Mouse (Mus musculus) hindbrain, embryonic 13.5 days (tissue): ENCODE results near the gene Dnaaf5. TPM values are rescaled to one million over a fixed set of nuclear protein-coding genes. Genes with fewer than 3 reads are reported as not detected.
A peak's percentile ranks its signal among the peaks of the same experiment; 100 is the strongest.

Experiments used
- ATAC-seq: fragments of 200-750 bp; cut with Nextera tagmentation; 2 replicates; pipeline ENCODE4 v1.8.0; 2017; ENCODE audit warnings: moderate TSS enrichment; ENCODE audit not compliant: low FRiP score
- H3K27ac ChIP-seq: fragments of 300-500 bp; sonication (generic); 2 replicates; pipeline ENCODE4 v1.5.1; 2015; ENCODE audit warnings: inconsistent platforms, mild to moderate bottlenecking, moderate library complexity
- H3K27me3 ChIP-seq: fragments of 300-500 bp; sonication (generic); 2 replicates; pipeline ENCODE4 v1.6.1; 2015; ENCODE audit warnings: mild to moderate bottlenecking, inconsistent platforms
- H3K36me3 ChIP-seq: fragments of 300-500 bp; sonication (generic); 2 replicates; pipeline ENCODE4 v1.6.1; 2015; ENCODE audit warnings: mild to moderate bottlenecking, inconsistent platforms
- H3K4me1 ChIP-seq: fragments of 300-500 bp; sonication (generic); replicated peaks from 2 replicates; pipeline ENCODE4 v1.6.1; 2015; ENCODE audit warnings: inconsistent platforms
- H3K4me2 ChIP-seq: fragments of 300-500 bp; sonication (generic); 2 replicates; pipeline ENCODE4 v1.6.1; 2015; ENCODE audit warnings: inconsistent platforms, mild to moderate bottlenecking, moderate library complexity
- H3K4me3 ChIP-seq: fragments of 300-500 bp; sonication (generic); 2 replicates; pipeline ENCODE4 v1.5.1; 2015; ENCODE audit warnings: mild to moderate bottlenecking, inconsistent platforms
- H3K9ac ChIP-seq: fragments of 300-500 bp; sonication (generic); 2 replicates; pipeline ENCODE4 v1.6.1; 2015; ENCODE audit warnings: mild to moderate bottlenecking, inconsistent platforms
- H3K9me3 ChIP-seq: fragments of 300-500 bp; sonication (generic); 2 replicates; pipeline ENCODE4 v1.6.1; 2016; ENCODE audit warnings: inconsistent platforms
- WGBS: fragments of 180-500 bp; shearing (Covaris S2); methylation state at CpG from one replicate; pipeline ENCODE4 v1.1.7; 2015; 5-methylcytosine and 5-hydroxymethylcytosine counted together
- polyA plus RNA-seq: library from polyadenylated mRNA; unstranded; fragments of >200 nt; fragmentation: Nextera tagmentation; extraction: Ambion mirVana; gene quantifications from 2 replicates; pipeline ENCODE4 v1.2.1, GENCODE M21; 2015

The Dnaaf5 gene
- polyA plus RNA-seq, 1 experiment from 2014 or later, result 3.7 TPM

DNA sequence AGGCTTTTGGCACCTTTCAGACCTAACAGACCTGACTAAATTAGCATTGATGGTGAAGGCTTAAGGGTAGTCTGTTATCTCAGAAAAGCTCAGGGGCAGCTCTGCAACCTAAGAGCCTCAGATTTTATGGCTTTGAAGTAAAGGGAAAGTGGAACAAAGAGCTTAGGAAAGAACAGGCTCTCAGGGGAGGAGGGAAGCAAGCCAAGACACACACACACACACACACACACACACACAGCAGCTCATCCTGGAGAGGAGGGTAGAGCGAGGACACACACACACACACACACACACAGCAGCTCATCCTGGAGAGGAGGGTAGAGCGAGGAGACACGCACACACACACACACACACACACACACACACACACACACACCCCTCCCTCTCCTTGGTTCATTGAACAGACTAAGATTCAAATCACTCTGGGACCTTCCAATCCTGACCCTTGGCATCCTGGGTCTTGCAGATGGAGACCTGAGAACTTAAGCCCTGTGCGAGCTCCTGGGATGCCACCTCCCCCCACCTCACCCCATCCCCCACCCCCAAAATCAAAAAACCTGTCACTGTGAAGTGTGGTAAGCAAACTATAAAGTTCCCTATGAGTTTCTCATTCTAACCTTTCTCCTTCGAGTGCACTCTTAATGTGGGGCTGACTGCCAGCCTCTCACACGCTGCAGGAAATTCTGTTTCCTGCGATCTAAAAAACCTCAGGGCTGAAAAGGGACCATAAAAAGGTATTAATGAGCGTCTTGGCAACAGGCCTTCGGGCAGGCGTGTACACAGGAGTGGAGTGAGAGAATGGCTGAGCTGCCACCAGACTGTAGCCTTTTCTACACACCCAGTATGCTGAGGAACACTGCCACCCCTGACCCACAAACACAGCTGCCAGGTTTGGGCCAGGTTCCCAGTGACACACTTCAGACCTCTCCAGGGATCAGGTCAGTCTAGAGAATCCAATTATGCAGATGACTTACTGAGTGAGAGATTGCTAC, 24.8 kb downstream of the Dnaaf5 start:
- Histone ChIP-seq H3K27me3 (no peaks in the 10 kb centered on the region), H3K9ac (no peak overlapping the region), H3K9me3 (no peaks in the 10 kb centered on the region), H3K27ac (peak overlapping the region; percentile 48), H3K36me3 (peaks cover 76% of the 10 kb centered on the region), H3K4me1 (peaks cover 14% of the 10 kb centered on the region), H3K4me2 (no peak overlapping the region), H3K4me3 (no peak overlapping the region)
- no peak for ATAC-seq
- WGBS, result 66% methylated on average over 9 of the region's 10 CpGs

DNA sequence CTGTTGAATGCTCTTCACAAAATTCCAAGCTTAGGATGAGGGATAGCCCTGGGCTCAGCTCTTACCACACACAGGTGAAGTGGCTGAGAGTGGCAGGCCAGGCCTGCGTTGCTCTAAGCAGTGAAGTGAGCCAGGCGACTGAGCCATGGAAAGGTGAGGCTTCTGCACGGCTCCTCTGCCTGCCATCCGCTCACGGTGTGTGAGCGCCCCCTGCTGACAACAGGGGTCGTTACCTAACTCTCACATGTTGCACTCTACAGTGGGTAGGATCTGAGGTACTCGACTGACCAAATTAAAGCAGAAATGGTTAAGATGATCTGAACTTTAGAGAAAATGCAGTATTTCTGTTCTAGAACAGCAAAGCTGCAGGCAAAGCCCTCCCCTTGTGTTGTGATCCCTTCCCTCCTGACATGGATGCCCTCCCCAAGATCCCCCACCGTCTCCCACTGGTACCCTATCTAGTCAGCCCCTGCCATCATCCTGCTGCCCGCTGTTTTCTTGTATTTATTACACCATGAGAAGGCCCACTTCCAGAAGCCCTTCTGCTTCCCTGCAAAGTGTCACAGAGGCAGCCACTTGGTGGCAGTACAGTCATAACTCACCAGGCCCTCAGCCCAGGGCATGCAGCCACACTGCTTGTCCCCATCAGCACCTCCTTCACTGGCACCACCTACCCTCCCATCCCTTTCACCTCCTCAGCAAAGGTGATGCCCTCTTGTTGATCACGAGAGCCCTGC, 29.0 kb downstream of the Dnaaf5 start:
- H3K9me3 ChIP-seq, result no peaks in the 10 kb centered on the region
- H3K27ac ChIP-seq, result no peak overlapping the region
- peak; percentile 88; the same call in 1 of the 2 replicates for ATAC-seq
- H3K4me2 ChIP-seq, result no peak overlapping the region
- no peaks in the 10 kb centered on the region for H3K27me3 ChIP-seq
- peaks cover 78% of the 10 kb centered on the region for H3K36me3 ChIP-seq
- WGBS, result 31% methylated on average over 11 of the region's 11 CpGs
- H3K4me1 ChIP-seq, result peaks cover 11% of the 10 kb centered on the region
- H3K9ac ChIP-seq, result no peak overlapping the region
- H3K4me3 ChIP-seq, result no peak overlapping the region

DNA sequence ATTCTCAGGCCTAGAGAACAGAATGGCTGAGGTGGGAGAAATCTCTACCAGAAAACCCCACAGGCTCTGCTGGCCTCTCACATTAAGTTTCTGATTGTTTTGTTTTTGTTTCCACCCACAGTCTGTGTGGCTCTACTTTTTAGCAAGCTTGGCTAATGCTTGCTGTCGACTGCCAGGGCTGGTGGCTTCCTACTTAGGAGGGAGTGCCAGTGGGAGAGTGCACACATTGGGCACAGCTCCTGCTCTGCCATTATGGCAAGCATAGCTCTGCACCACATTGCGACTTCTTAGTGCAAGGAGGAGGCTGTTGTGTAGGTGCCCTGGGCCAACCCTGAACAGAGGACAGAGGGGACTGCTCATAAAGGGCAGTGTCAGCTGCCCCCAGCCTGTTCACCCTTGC, 33.1 kb downstream of the Dnaaf5 start:
- H3K4me1 ChIP-seq, result no peaks in the 10 kb centered on the region
- no peak overlapping the region for H3K4me2 ChIP-seq
- H3K4me3 ChIP-seq, result no peak overlapping the region
- WGBS, result 94% methylated on average over 2 of the region's 2 CpGs
- no peaks in the 10 kb centered on the region for H3K9me3 ChIP-seq
- peaks cover 82% of the 10 kb centered on the region for H3K36me3 ChIP-seq
- ATAC-seq, result no peak
- H3K27me3 ChIP-seq, result no peaks in the 10 kb centered on the region
- H3K9ac ChIP-seq, result no peak overlapping the region
- no peak overlapping the region for H3K27ac ChIP-seq

GRCm38 (mm10) chr5:139183601-139184000, 33.6 kb downstream of the Dnaaf5 start:
- Histone ChIP-seq H3K36me3 (peaks cover 82% of the 10 kb centered on the region), H3K9me3 (no peaks in the 10 kb centered on the region), H3K27me3 (no peaks in the 10 kb centered on the region), H3K4me3 (no peak overlapping the region), H3K4me2 (no peak overlapping the region), H3K9ac (no peak overlapping the region), H3K27ac (no peak overlapping the region), H3K4me1 (no peaks in the 10 kb centered on the region)
- ATAC-seq, result no peak
- 93% methylated on average over 9 of the region's 9 CpGs for WGBS

DNA sequence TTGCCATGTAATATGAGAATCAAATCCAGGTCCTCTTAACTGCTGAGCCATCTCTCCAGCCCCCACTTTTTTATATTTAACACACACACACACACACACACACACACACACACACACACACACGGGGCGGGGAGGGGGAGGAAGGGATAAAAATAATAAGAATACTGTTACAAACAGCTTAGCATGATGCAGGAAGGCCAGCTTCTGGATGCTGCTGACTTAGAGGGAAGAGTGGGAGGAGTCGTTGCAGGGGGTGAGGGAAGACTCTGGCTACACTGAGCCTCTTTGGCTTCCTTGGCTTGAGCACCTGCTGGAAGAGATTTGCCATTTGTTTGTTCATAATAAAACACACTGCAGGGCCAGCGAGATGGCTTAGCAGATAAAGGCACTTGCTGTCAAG, 34.9 kb downstream of the Dnaaf5 start:
- no peak for ATAC-seq
- H3K9ac ChIP-seq, result no peak overlapping the region
- H3K27ac ChIP-seq, result no peak overlapping the region
- H3K4me2 ChIP-seq, result no peak overlapping the region
- H3K27me3 ChIP-seq, result no peaks in the 10 kb centered on the region
- no peaks in the 10 kb centered on the region for H3K9me3 ChIP-seq
- WGBS, result 91% methylated on average over 4 of the region's 4 CpGs
- no peaks in the 10 kb centered on the region for H3K4me1 ChIP-seq
- H3K4me3 ChIP-seq, result no peak overlapping the region
- H3K36me3 ChIP-seq, result peaks cover 79% of the 10 kb centered on the region

DNA sequence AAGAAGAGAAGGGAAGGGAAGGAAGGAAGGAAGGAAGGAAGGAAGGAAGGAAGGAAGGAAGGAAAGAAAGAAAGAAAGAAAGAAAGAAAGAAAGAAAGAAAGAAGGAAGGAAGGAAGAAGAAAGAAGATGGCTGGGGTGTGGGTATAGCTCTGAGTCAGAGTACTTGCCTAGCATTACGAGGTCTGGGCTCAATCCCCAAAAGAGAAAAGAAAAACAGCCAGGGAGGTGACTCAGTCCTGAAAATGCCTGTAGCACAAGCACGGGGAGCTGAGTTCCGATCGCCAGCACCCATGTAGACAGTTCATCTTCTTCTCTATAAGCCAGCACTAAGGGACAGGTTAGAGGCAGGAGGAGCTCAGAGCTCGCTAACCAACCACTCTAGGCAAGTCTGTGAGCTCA, 39.7 kb downstream of the Dnaaf5 start:
- Histone ChIP-seq H3K4me2 (no peak overlapping the region), H3K27ac (no peak overlapping the region), H3K4me3 (no peak overlapping the region), H3K9me3 (no peaks in the 10 kb centered on the region), H3K4me1 (no peaks in the 10 kb centered on the region), H3K9ac (no peak overlapping the region), H3K27me3 (no peaks in the 10 kb centered on the region), H3K36me3 (peaks cover 36% of the 10 kb centered on the region)
- no peak for ATAC-seq
- 96% methylated on average over 5 of the region's 5 CpGs for WGBS

DNA sequence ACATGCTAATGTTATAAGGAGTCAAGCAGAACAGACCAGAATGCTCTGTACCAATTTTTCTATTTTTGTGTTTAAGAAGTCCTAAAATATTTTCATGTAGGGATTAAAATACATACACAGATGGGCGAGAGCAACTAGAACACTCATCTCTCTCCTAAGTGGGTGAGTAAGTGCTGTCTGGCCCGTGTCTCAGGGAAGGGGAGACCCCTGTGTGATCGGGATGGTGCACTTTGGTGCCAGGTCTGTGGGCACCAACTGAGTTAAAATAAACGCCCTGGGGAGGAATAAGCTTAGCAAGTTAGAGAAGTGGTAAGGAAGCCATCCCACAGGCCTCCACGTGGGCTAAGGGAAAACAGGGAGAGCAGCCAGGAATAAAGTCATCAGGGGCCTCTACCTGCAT, 40.9 kb downstream of the Dnaaf5 start:
- 80% methylated on average over 5 of the region's 5 CpGs for WGBS

DNA sequence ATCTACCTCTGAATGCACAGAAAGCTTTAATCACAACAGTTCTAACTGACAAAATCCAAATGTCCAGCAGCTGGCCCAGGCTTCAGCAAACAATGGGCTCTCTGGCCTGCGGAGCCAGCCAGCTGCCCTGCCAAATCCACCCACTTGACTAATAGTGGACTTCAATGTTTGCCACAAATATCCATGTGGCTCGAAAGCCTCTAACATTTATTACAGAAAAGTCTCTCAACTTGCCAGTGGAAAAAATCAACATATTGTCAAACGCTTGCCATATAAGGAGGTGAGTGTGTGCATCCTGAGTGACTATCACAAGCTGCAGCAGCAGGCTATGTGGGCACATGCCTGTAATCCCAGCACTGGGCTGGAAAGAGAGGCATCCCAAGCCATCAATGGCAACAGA, 48.8 kb downstream of the Dnaaf5 start:
- ATAC-seq, result no peak
- H3K4me3 ChIP-seq, result no peak overlapping the region
- no peaks in the 10 kb centered on the region for H3K27me3 ChIP-seq
- 81% methylated on average over 3 of the region's 3 CpGs for WGBS
- H3K4me1 ChIP-seq, result peaks cover 28% of the 10 kb centered on the region
- no peak overlapping the region for H3K9ac ChIP-seq
- H3K4me2 ChIP-seq, result no peak overlapping the region
- H3K9me3 ChIP-seq, result no peaks in the 10 kb centered on the region
- H3K27ac ChIP-seq, result no peak overlapping the region
- no peaks in the 10 kb centered on the region for H3K36me3 ChIP-seq

More for the DNA sequence above, 40.9 kb downstream of the Dnaaf5 start:
- Histone ChIP-seq H3K9ac (no peak overlapping the region), H3K36me3 (peaks cover 24% of the 10 kb centered on the region), H3K27me3 (no peaks in the 10 kb centered on the region), H3K4me3 (no peak overlapping the region), H3K9me3 (no peaks in the 10 kb centered on the region), H3K4me2 (no peak overlapping the region), H3K27ac (no peak overlapping the region), H3K4me1 (no peaks in the 10 kb centered on the region)
- ATAC-seq, result no peak

- Histone ChIP-seq H3K27me3 (no peaks in the 10 kb centered on the region), H3K9me3 (no peaks in the 10 kb centered on the region), H3K4me1 (peaks cover 31% of the 10 kb centered on the region), H3K4me3 (peak overlapping the region; percentile 80), H3K9ac (peak overlapping the region; percentile 75), H3K36me3 (no peaks in the 10 kb centered on the region), H3K4me2 (peak overlapping the region; percentile 68), H3K27ac (peak overlapping the region; percentile 88)
- ATAC-seq, result no peak
- 43% methylated on average over 2 of the region's 2 CpGs for WGBS
Measured at GRCm38 (mm10) chr5:139199636-139199994, 49.6 kb downstream of the Dnaaf5 start.

DNA sequence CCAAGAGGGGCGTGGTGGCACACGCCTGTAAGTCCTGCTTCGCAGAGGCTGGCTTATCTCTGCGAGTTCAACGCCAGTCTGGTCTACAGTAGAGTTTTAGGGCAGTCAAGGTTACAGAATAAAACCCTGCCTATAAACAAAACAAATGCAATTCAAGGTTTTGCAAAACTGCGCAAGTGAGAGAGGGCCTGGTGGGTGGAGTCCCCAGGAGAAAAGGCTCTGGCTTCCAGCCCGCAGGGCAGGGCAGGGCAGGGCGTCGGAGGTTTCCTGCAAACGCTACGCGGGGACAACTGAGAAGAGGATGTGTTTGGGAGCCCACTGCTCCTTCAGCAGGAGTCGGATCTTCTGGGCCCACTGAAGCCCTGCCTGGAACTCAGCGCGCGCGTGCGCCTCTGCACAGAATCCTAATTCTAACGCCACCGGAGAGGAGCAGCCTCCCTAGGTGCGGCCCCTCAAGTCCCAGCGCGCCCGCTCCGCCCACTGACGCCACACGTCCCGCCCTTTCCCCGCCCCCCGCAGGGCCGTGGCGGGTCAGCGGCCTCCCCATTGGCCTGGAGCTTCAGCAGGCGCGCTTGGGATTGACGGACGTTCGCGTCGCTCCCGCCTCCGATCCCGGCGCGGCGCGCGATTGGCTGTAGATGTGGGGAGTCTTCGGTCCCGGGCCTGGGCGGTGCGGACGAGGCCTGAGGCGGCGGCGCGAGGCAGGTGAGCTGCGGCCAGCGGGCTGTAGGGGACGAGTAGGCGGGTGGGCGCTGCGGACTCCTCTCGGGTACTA, 50.2 kb downstream of the Dnaaf5 start, which contains the start of gene Sun1:
Gene Sun1 (plus strand): TSS at position 643 of the 775 bp plus-strand sequence.
- H3K36me3 ChIP-seq, result no peaks in the 10 kb centered on the region
- H3K27me3 ChIP-seq, result no peaks in the 10 kb centered on the region
- ATAC-seq, result peak; percentile 99
- no peaks in the 10 kb centered on the region for H3K9me3 ChIP-seq
- peak within 1 kb of the TSS; percentile 88 for H3K27ac ChIP-seq
- peaks cover 35% of the 10 kb centered on the region for H3K4me1 ChIP-seq
- peak within 1 kb of the TSS; percentile 88 for H3K4me2 ChIP-seq
- H3K9ac ChIP-seq, result peak within 1 kb of the TSS; percentile 95
- 1% methylated on average over 63 of the region's 64 CpGs for WGBS
- peak within 1 kb of the TSS; percentile 80 for H3K4me3 ChIP-seq

DNA sequence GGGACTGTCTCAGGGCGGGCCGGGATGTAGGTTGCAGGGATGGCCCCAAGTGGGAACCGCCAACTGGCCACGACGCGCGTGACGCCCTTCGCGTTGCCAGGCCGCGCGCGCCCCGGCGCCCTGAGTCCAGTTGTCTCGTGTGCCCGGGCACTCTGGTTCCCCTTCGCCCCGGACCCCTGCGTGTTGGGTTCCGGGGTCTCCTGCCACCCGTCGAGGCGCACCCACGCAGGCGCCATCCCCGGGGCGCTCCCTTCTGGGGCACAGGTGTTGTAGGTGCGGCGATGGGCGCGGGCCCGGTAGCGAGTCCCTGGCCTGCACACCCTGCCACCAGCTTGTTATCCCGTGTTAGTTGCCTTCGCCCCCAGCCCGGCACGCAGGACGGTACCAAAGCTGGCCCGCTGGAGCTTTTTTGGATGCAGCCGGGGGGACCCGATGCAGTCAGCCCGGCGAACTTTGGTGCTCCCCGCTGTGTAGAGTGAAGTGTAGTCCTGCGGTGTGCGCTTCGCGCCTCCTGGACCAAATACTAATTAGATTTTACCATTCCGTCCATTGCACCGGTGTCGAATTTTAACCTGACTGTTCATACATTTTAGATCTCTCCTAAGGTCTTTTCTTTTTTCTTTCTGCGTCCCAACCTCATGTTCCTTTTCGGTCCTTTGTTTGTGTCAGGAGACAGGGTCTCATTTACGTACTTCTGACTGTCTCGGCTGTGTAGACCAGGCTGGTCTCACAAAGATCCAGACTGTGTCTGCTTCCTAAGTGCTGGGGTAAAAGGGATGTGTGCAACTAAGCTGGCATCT, 50.9 kb downstream of the Dnaaf5 start:
- H3K36me3 ChIP-seq, result no peaks in the 10 kb centered on the region
- H3K27ac ChIP-seq, result peak overlapping the region; percentile 84
- ATAC-seq, result no peak; the same call in none of the 2 replicates
- peak overlapping the region; percentile 80 for H3K4me3 ChIP-seq
- H3K27me3 ChIP-seq, result no peaks in the 10 kb centered on the region
- 1% methylated on average over 56 of the region's 57 CpGs for WGBS
- H3K9me3 ChIP-seq, result no peaks in the 10 kb centered on the region
- peaks cover 39% of the 10 kb centered on the region for H3K4me1 ChIP-seq
- peak overlapping the region; percentile 88 for H3K4me2 ChIP-seq
- H3K9ac ChIP-seq, result peak overlapping the region; percentile 95
